Mouse (Mus musculus) left cerebral cortex, adult 2 months (tissue): ENCODE measurements around the gene Wdr72. TPM values are rescaled to one million over a fixed set of nuclear protein-coding genes. Genes with fewer than 3 reads are reported as not detected.

Source experiments
- DNase-seq, 2 experiments: peaks; one replicate each; pipeline ENCODE4 v3.0.0; 2021 to 2022; ENCODE audit warnings: low spot score in 2 of 2, mixed read lengths in 1 of 2; ENCODE audit errors: extremely low spot score in 1 of 2
- H3K27ac ChIP-seq: fragments of 200-600 bp; 2 replicates; pipeline ENCODE4 v1.8.1; 2022
- H3K4me3 ChIP-seq: fragments of 200-600 bp; 2 replicates; pipeline ENCODE4 v1.8.1; 2022
- CTCF ChIP-seq: fragments of 200-600 bp; IDR thresholded peaks from 2 replicates; pipeline ENCODE4 v1.8.1; 2022; ENCODE audit warnings: antibody characterized with exemption, mild to moderate bottlenecking, moderate library complexity
- intact Hi-C: fragments of 180-260 bp; cut with DNase I; formaldehyde crosslinking; loops from one replicate; pipeline ENCODE4 v1.15.1; 2025
- total RNA-seq, 2 experiments: library from RNA; stranded (reverse); gene quantifications; 2 replicates each; pipeline ENCODE4 v1.2.3; 2021

Wdr72 gene
- total RNA-seq, 2 experiments from 2014 or later: 0.07 TPM; not detected in 1

- no peak overlapping the region for H3K4me3 ChIP-seq
- intact Hi-C loops: no loop called here
- no peak for TF ChIP-seq CTCF
- DNase-seq: no peak
- no peak overlapping the region for H3K27ac ChIP-seq
These were observed 222.2 kb downstream of the Wdr72 start for GRCm38 (mm10) chr9:74332321-74332720.

Other genes with a start within 250 kb of the Wdr72 start
- 10 to 100 TPM; 21.1 to 25.4 TPM for gene Unc13c, start 141.4 kb upstream of the Wdr72 start, total RNA-seq